ENCODE assay signal across 8 mouse cellular contexts in the genomic region with DNA sequence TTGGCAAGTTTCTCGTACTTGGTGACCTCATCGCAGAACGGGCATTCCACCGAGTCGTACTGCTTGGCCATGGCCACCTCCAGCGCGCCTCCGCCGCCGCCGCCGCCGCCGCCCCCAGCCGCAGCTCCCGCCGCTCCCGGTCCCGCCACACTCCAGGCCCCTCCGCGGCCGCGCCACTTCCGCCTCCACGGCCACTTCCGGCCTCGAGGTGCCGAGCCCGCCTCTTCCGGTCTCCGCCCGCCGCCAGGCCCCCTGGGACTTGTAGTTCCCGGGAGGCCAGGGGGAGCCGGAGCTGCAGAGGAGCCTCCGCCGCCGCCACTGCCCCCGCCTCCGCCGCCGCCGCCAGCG. TPM values are rescaled to one million over a fixed set of nuclear protein-coding genes. Genes with fewer than 3 reads are reported as not detected.
A peak's percentile ranks its signal among the peaks of the same experiment; 100 is the strongest.
DNase-seq lines count a peak whose midpoint lies in the region; ATAC-seq and TF ChIP-seq lines count a peak whose summit lies in the region.

No protein-coding gene starts in this region.

- H3K27ac ChIP-seq in CH12.LX (ENCODE audit: insufficient read depth, low read depth): peak overlapping the region; percentile 77
- peak overlapping the region; percentile 83 for H3K27ac ChIP-seq in brown adipose tissue, adult 24 weeks (replicated peaks; ENCODE audit: low read depth, low read length)
- peak overlapping the region; percentile 83 to 95 for H3K27ac ChIP-seq in heart, embryonic 14.5 days (replicated peaks in 1 of 2; ENCODE audit: control insufficient read depth in 1 of 2, insufficient read depth in 1 of 2, low read depth in 2 of 2, low read length in 2 of 2)
- H3K27ac ChIP-seq in liver, postnatal 0 days (ENCODE audit: low read depth): peak overlapping the region; percentile 97
- H3K27ac ChIP-seq in neural tube, embryonic 13.5 days (replicated peaks): peak overlapping the region; percentile 99

- no peak for TF ChIP-seq RAD21 in CH12.LX (IDR thresholded peaks at IDR 0.05; ENCODE audit: low read depth, low read length)

- peak; percentile 82 for ATAC-seq in heart, embryonic 14.5 days (ENCODE audit: insufficient number of reproducible peaks, insufficient read depth, low FRiP score, low read depth)
- peak; percentile 85 for ATAC-seq in liver, postnatal 0 days
- ATAC-seq in neural tube, embryonic 13.5 days (ENCODE audit: low read depth): peak; percentile 92

- dilution Hi-C loops in CH12.LX (cut with MboI; ENCODE audit: extremely low pct_ligation_motif_present, extremely low pct_unique_long_range_greater_than_20kb, low sequenced_read_pairs): no loop called here

- H3K4me3 ChIP-seq in CH12.LX (replicated peaks in 1 of 3; ENCODE audit: low read depth in 2 of 3, low read length in 2 of 3, poor library complexity in 1 of 3): peak overlapping the region; percentile 82 to 87 (median 84)
- H3K4me3 ChIP-seq in brown adipose tissue, adult 24 weeks (ENCODE audit: insufficient read depth, low read depth, low read length): peak overlapping the region; percentile 89
- peak overlapping the region; percentile 72 to 85 for H3K4me3 ChIP-seq in heart, embryonic 14.5 days (ENCODE audit: control insufficient read depth in 1 of 2, insufficient read depth in 1 of 2, low read depth in 1 of 2, low read length in 2 of 2)
- peak overlapping the region; percentile 89 for H3K4me3 ChIP-seq in liver, postnatal 0 days (ENCODE audit: low read depth, low read length)
- H3K4me3 ChIP-seq in neural tube, embryonic 13.5 days: peak overlapping the region; percentile 98

- TF ChIP-seq POLR2A in CH12.LX (IDR thresholded peaks at IDR 0.05; ENCODE audit: low read depth, low read length): peak; percentile 61; the same call in 1 of the 2 replicates

- no peak for TF ChIP-seq CTCF in CH12.LX (conservative IDR thresholded peaks at IDR 0.05 in 1 of 2, IDR thresholded peaks at IDR 0.05 in 1 of 2; ENCODE audit: low read depth in 2 of 2, low read length in 2 of 2)
- TF ChIP-seq CTCF in liver, postnatal 0 days (IDR thresholded peaks at IDR 0.05; ENCODE audit: low read depth): no peak

- in situ Hi-C loops in CH12.LX (cut with MboI; ENCODE audit: low pct_ligation_motif_present, low pct_unique_long_range_greater_than_20kb, low sequenced_read_pairs): loop anchor here (5.0 kb wide), 1 partner anchor 45 kb away; a partner anchor contains a TSS

- H3K4me1 ChIP-seq in CH12.LX (ENCODE audit: control insufficient read depth in 1 of 2, insufficient read depth in 2 of 2): peaks cover 27 to 50% of the 10 kb centered on the region in 2 experiments
- peaks cover 12% of the 10 kb centered on the region; the same call in 1 of the 2 replicates for H3K4me1 ChIP-seq in brown adipose tissue, adult 24 weeks (ENCODE audit: control insufficient read depth, insufficient read depth, insufficient read length, low read length)
- H3K4me1 ChIP-seq in heart, embryonic 14.5 days (ENCODE audit: control insufficient read depth in 2 of 2, insufficient read depth in 2 of 2, low read length in 2 of 2): peaks cover 16 to 30% of the 10 kb centered on the region in 2 experiments
- peaks cover 36% of the 10 kb centered on the region for H3K4me1 ChIP-seq in liver, postnatal 0 days (ENCODE audit: insufficient read depth)
- H3K4me1 ChIP-seq in neural tube, embryonic 13.5 days (replicated peaks): peaks cover 30% of the 10 kb centered on the region

- H3K9me3 ChIP-seq in CH12.LX (replicated peaks; ENCODE audit: low read length): peaks cover 6% of the 10 kb centered on the region
- no peaks in the 10 kb centered on the region for H3K9me3 ChIP-seq in heart, embryonic 14.5 days (ENCODE audit: control insufficient read depth, low read length)
- H3K9me3 ChIP-seq in liver, postnatal 0 days (ENCODE audit: low read length): no peaks in the 10 kb centered on the region
- no peaks in the 10 kb centered on the region for H3K9me3 ChIP-seq in neural tube, embryonic 13.5 days

- peaks cover 48% of the 10 kb centered on the region for H3K79me2 ChIP-seq in CH12.LX (replicated peaks; ENCODE audit: control insufficient read depth, extremely low read depth, insufficient read depth, poor library complexity, severe bottlenecking)

- peak overlapping the region; percentile 82 for H3K9ac ChIP-seq in CH12.LX (ENCODE audit: insufficient read depth, low read depth)
- peak overlapping the region; percentile 92 for H3K9ac ChIP-seq in heart, embryonic 14.5 days (ENCODE audit: low read length)
- H3K9ac ChIP-seq in liver, postnatal 0 days (replicated peaks): peak overlapping the region; percentile 90
- H3K9ac ChIP-seq in neural tube, embryonic 13.5 days: peak overlapping the region; percentile 89

- peak; percentile 89 for DNase-seq in CH12.LX (ENCODE audit: extremely low read depth)
- peak; percentile 51 for DNase-seq in fibroblast of lung, adult 2 months (ENCODE audit: low read depth)
- peak; percentile 96 for DNase-seq in kidney, postnatal 14 days
- peak; percentile 97 for DNase-seq in liver, postnatal 0 days
- DNase-seq in testis, postnatal 14 days (ENCODE audit: low spot score): peak; percentile 94

- no peak overlapping the region for H3K4me2 ChIP-seq in CH12.LX (ENCODE audit: insufficient read depth, low read depth, poor library complexity, severe bottlenecking)
- peak overlapping the region; percentile 84 for H3K4me2 ChIP-seq in heart, embryonic 14.5 days (ENCODE audit: low read length)
- H3K4me2 ChIP-seq in liver, postnatal 0 days (ENCODE audit: low read depth, low read length): peak overlapping the region; percentile 90
- peak overlapping the region; percentile 97 for H3K4me2 ChIP-seq in neural tube, embryonic 13.5 days

- H3K27me3 ChIP-seq in CH12.LX (replicated peaks): no peaks in the 10 kb centered on the region
- H3K27me3 ChIP-seq in heart, embryonic 14.5 days (ENCODE audit: control insufficient read depth, insufficient read depth, low read length): no peaks in the 10 kb centered on the region
- H3K27me3 ChIP-seq in liver, postnatal 0 days (ENCODE audit: insufficient read depth, low read length): no peaks in the 10 kb centered on the region
- H3K27me3 ChIP-seq in neural tube, embryonic 13.5 days: no peaks in the 10 kb centered on the region

- TF ChIP-seq EP300 in CH12.LX (IDR thresholded peaks at IDR 0.05; ENCODE audit: low read length): no peak
- TF ChIP-seq EP300 in liver, postnatal 0 days (IDR thresholded peaks at IDR 0.05; ENCODE audit: low read depth): no peak

- under 1% methylated on average over 32 of the region's 44 CpGs for WGBS in heart, embryonic 14.5 days
- WGBS in liver, postnatal 0 days (ENCODE audit: insufficient replicate concordance): 1% methylated on average over 42 of the region's 44 CpGs
- WGBS in neural tube, embryonic 13.5 days: 0% methylated on average over 35 of the region's 44 CpGs

- peaks cover 27 to 39% of the 10 kb centered on the region in 2 experiments for H3K36me3 ChIP-seq in CH12.LX (replicated peaks in 1 of 2; ENCODE audit: control insufficient read depth in 1 of 2, insufficient read depth in 1 of 2, low read length in 1 of 2)
- H3K36me3 ChIP-seq in heart, embryonic 14.5 days (ENCODE audit: control insufficient read depth, insufficient read depth, low read length): peaks cover 42% of the 10 kb centered on the region
- H3K36me3 ChIP-seq in liver, postnatal 0 days (replicated peaks; ENCODE audit: insufficient read depth, low read length): peaks cover 24% of the 10 kb centered on the region
- peaks cover 34% of the 10 kb centered on the region for H3K36me3 ChIP-seq in neural tube, embryonic 13.5 days

RNA-seq across cellular contexts. Expression of a gene that starts 0.3 kb away (rescaled TPM):
- total RNA-seq in CH12.LX (2012; rRNA removed) (41.7 and 45.2 TPM in 2 replicates), CH12.LX (2014; rRNA removed) (72.1 and 73.7 TPM in 2 replicates)
- polyA plus RNA-seq in CH12.LX (2012; ENCODE audit: insufficient read length, low read depth): 136 and 138 TPM in 2 replicates
- polyA plus RNA-seq in brown adipose tissue, adult 24 weeks (2012; ENCODE audit: insufficient read depth, insufficient read length, missing spikeins): 27.3 and 27.6 TPM in 2 replicates
- polyA plus RNA-seq in heart, embryonic 14.5 days (2014; fragmentation: Nextera tagmentation; extraction: Ambion mirVana): 44.5 and 45.3 TPM in 2 replicates
- 49.5 and 53.7 TPM in 2 replicates for polyA plus RNA-seq in liver, postnatal 0 days (2015; fragmentation: Nextera tagmentation; extraction: Ambion mirVana)
- polyA plus RNA-seq in neural tube, embryonic 13.5 days (2015; fragmentation: Nextera tagmentation; extraction: Ambion mirVana): 72.2 and 74.6 TPM in 2 replicates

RNA-seq across cellular contexts. Expression of a gene that starts 8.3 kb away (rescaled TPM):
- total RNA-seq in CH12.LX (2012; rRNA removed) (10.2 and 11.1 TPM in 2 replicates), CH12.LX (2014; rRNA removed) (4.8 and 5.1 TPM in 2 replicates)
- 22.0 and 25.8 TPM in 2 replicates for polyA plus RNA-seq in CH12.LX (2012; ENCODE audit: insufficient read length, low read depth)
- polyA plus RNA-seq in brown adipose tissue, adult 24 weeks (2012; ENCODE audit: insufficient read depth, insufficient read length, missing spikeins): 4.4 and 6.3 TPM in 2 replicates
- polyA plus RNA-seq in heart, embryonic 14.5 days (2014; fragmentation: Nextera tagmentation; extraction: Ambion mirVana): 23.7 and 27.7 TPM in 2 replicates
- 7.6 and 8.3 TPM in 2 replicates for polyA plus RNA-seq in liver, postnatal 0 days (2015; fragmentation: Nextera tagmentation; extraction: Ambion mirVana)
- 42.5 and 51.4 TPM in 2 replicates for polyA plus RNA-seq in neural tube, embryonic 13.5 days (2015; fragmentation: Nextera tagmentation; extraction: Ambion mirVana)

RNA-seq across cellular contexts. Expression of a gene that starts 8.6 kb away (rescaled TPM):
- total RNA-seq in CH12.LX (2012; rRNA removed) (31.8 and 34.1 TPM in 2 replicates), CH12.LX (2014; rRNA removed) (37.9 and 41.8 TPM in 2 replicates)
- 52.4 and 59.2 TPM in 2 replicates for polyA plus RNA-seq in CH12.LX (2012; ENCODE audit: insufficient read length, low read depth)
- 2.8 and 2.9 TPM in 2 replicates for polyA plus RNA-seq in brown adipose tissue, adult 24 weeks (2012; ENCODE audit: insufficient read depth, insufficient read length, missing spikeins)
- 12.1 and 12.2 TPM in 2 replicates for polyA plus RNA-seq in heart, embryonic 14.5 days (2014; fragmentation: Nextera tagmentation; extraction: Ambion mirVana)
- polyA plus RNA-seq in liver, postnatal 0 days (2015; fragmentation: Nextera tagmentation; extraction: Ambion mirVana): 85.3 and 95.9 TPM in 2 replicates
- polyA plus RNA-seq in neural tube, embryonic 13.5 days (2015; fragmentation: Nextera tagmentation; extraction: Ambion mirVana): 14.3 and 14.7 TPM in 2 replicates

RNA-seq across cellular contexts. Expression of a gene that starts 28.3 kb away (rescaled TPM):
- not detected in 2 replicates for total RNA-seq in CH12.LX (2012; rRNA removed)
- not detected in 2 replicates for total RNA-seq in CH12.LX (2014; rRNA removed)
- polyA plus RNA-seq in CH12.LX (2012; ENCODE audit: insufficient read length, low read depth): 0.41 and 0.46 TPM in 2 replicates
- polyA plus RNA-seq in brown adipose tissue, adult 24 weeks (2012; ENCODE audit: insufficient read depth, insufficient read length, missing spikeins): not detected in 2 replicates
- 0.68 TPM in 1 of 2 replicates, not detected in the other for polyA plus RNA-seq in heart, embryonic 14.5 days (2014; fragmentation: Nextera tagmentation; extraction: Ambion mirVana)
- polyA plus RNA-seq in liver, postnatal 0 days (2015; fragmentation: Nextera tagmentation; extraction: Ambion mirVana): not detected in 2 replicates
- 3.2 and 4.0 TPM in 2 replicates for polyA plus RNA-seq in neural tube, embryonic 13.5 days (2015; fragmentation: Nextera tagmentation; extraction: Ambion mirVana)

RNA-seq across cellular contexts. Expression of a gene that starts 44.5 kb away (rescaled TPM):
- total RNA-seq in CH12.LX (2012; rRNA removed) (49.9 and 53.8 TPM in 2 replicates), CH12.LX (2014; rRNA removed) (37.5 and 41.4 TPM in 2 replicates)
- polyA plus RNA-seq in CH12.LX (2012; ENCODE audit: insufficient read length, low read depth): 28.5 and 33.3 TPM in 2 replicates
- polyA plus RNA-seq in brown adipose tissue, adult 24 weeks (2012; ENCODE audit: insufficient read depth, insufficient read length, missing spikeins): 16.8 and 17.6 TPM in 2 replicates
- polyA plus RNA-seq in heart, embryonic 14.5 days (2014; fragmentation: Nextera tagmentation; extraction: Ambion mirVana): 38.0 and 42.7 TPM in 2 replicates
- polyA plus RNA-seq in liver, postnatal 0 days (2015; fragmentation: Nextera tagmentation; extraction: Ambion mirVana): 34.6 and 34.7 TPM in 2 replicates
- polyA plus RNA-seq in neural tube, embryonic 13.5 days (2015; fragmentation: Nextera tagmentation; extraction: Ambion mirVana): 53.2 and 55.8 TPM in 2 replicates

Comparison
In these comparisons a context has a peak if more than half of its experiments do, and no peak if none do; other contexts are left out.
1. Peak in every context shown above with its lines: DNase-seq, ATAC-seq, H3K4me3 ChIP-seq and H3K27ac ChIP-seq.